Mouse (Mus musculus): ENCODE measurements at regions not wholly inside any gene's neighbourhood (a gene's known extent, or its start where the extent isn't known, plus 50 kb on each side); places are given as distances from the start of the nearest gene placed in this dataset.

GRCm38 (mm10) chr12:13815500-13815899, 336.4 kb downstream of the Fam84a start:
- no peaks in the 10 kb centered on the region for H3K79me2 ChIP-seq (ENCODE audit: control insufficient read depth, insufficient read depth)
- H3K36me3 ChIP-seq (ENCODE audit: control insufficient read depth, insufficient read depth), result no peaks in the 10 kb centered on the region
- no peak overlapping the region for H3K4me2 ChIP-seq (ENCODE audit: low read depth)
- H3K27me3 ChIP-seq (ENCODE audit: control insufficient read depth, insufficient read depth, insufficient read length), result no peaks in the 10 kb centered on the region
- H3K4me3 ChIP-seq, result no peak overlapping the region
- TF ChIP-seq MAX (IDR thresholded peaks at IDR 0.05; ENCODE audit: low read depth) (no peak), REST (IDR thresholded peaks at IDR 0.05; ENCODE audit: insufficient read depth, insufficient read length) (no peak), POLR2A (IDR thresholded peaks at IDR 0.05; ENCODE audit: insufficient read length, low read depth) (no peak), TCF3 (IDR thresholded peaks at IDR 0.05; ENCODE audit: insufficient read length, low read depth) (no peak), USF1 (IDR thresholded peaks at IDR 0.05; ENCODE audit: low read depth) (no peak), TCF12 (IDR thresholded peaks at IDR 0.05; ENCODE audit: insufficient read depth, poor library complexity, severe bottlenecking) (no peak), MYOG (IDR thresholded peaks at IDR 0.05; ENCODE audit: control insufficient read depth in 1 of 3, insufficient read depth in 1 of 3, insufficient read length in 2 of 3, low read depth in 2 of 3) (no peak), POLR2AphosphoS2 (IDR thresholded peaks at IDR 0.05; ENCODE audit: insufficient read length, low read depth) (no peak), CEBPB (IDR thresholded peaks at IDR 0.05; ENCODE audit: insufficient read depth, poor library complexity, severe bottlenecking) (no peak), SRF (IDR thresholded peaks at IDR 0.05; ENCODE audit: control insufficient read depth, insufficient read length, low read depth) (no peak), E2F4 (IDR thresholded peaks at IDR 0.05; ENCODE audit: insufficient read depth) (no peak), MYOD1 (IDR thresholded peaks at IDR 0.05; ENCODE audit: control insufficient read depth in 1 of 3, insufficient read length in 2 of 3, low read depth in 2 of 3) (no peak)
- H3ac ChIP-seq (ENCODE audit: control insufficient read depth, insufficient read length), result no peak overlapping the region

GRCm38 (mm10) chr12:13810155-13810515, 341.7 kb downstream of the Fam84a start:
- H3K4me3 ChIP-seq, result no peak overlapping the region
- no peaks in the 10 kb centered on the region for H3K36me3 ChIP-seq (ENCODE audit: control insufficient read depth, insufficient read depth)
- H3K79me2 ChIP-seq (ENCODE audit: control insufficient read depth, insufficient read depth), result no peaks in the 10 kb centered on the region
- no peaks in the 10 kb centered on the region for H3K27me3 ChIP-seq (ENCODE audit: control insufficient read depth, insufficient read depth, insufficient read length)
- no peak overlapping the region for H3K4me2 ChIP-seq (ENCODE audit: low read depth)
- H3ac ChIP-seq (ENCODE audit: control insufficient read depth, insufficient read length), result no peak overlapping the region
- no peak for TF ChIP-seq E2F4 (IDR thresholded peaks at IDR 0.05; ENCODE audit: insufficient read depth)
- no peak for TF ChIP-seq POLR2A (IDR thresholded peaks at IDR 0.05; ENCODE audit: insufficient read length, low read depth)
- TF ChIP-seq POLR2AphosphoS2 (IDR thresholded peaks at IDR 0.05; ENCODE audit: insufficient read length, low read depth), result no peak
- no peak for TF ChIP-seq MYOD1 (IDR thresholded peaks at IDR 0.05; ENCODE audit: control insufficient read depth in 1 of 3, insufficient read length in 2 of 3, low read depth in 2 of 3)
- no peak for TF ChIP-seq MAX (IDR thresholded peaks at IDR 0.05; ENCODE audit: low read depth)
- TF ChIP-seq SRF (IDR thresholded peaks at IDR 0.05; ENCODE audit: control insufficient read depth, insufficient read length, low read depth), result no peak
- TF ChIP-seq CEBPB (IDR thresholded peaks at IDR 0.05; ENCODE audit: insufficient read depth, poor library complexity, severe bottlenecking), result no peak
- no peak for TF ChIP-seq MYOG (IDR thresholded peaks at IDR 0.05; ENCODE audit: control insufficient read depth in 1 of 3, insufficient read depth in 1 of 3, insufficient read length in 2 of 3, low read depth in 2 of 3)
- TF ChIP-seq REST (IDR thresholded peaks at IDR 0.05; ENCODE audit: insufficient read depth, insufficient read length), result no peak
- TF ChIP-seq TCF3 (IDR thresholded peaks at IDR 0.05; ENCODE audit: insufficient read length, low read depth), result no peak
- TF ChIP-seq TCF12 (IDR thresholded peaks at IDR 0.05; ENCODE audit: insufficient read depth, poor library complexity, severe bottlenecking), result no peak
- no peak for TF ChIP-seq USF1 (IDR thresholded peaks at IDR 0.05; ENCODE audit: low read depth)

GRCm38 (mm10) chr12:13809291-13810154, 342.3 kb downstream of the Fam84a start:
- TF ChIP-seq USF1 (IDR thresholded peaks at IDR 0.05; ENCODE audit: low read depth) (no peak), REST (IDR thresholded peaks at IDR 0.05; ENCODE audit: insufficient read depth, insufficient read length) (no peak), TCF3 (IDR thresholded peaks at IDR 0.05; ENCODE audit: insufficient read length, low read depth) (no peak), POLR2AphosphoS2 (IDR thresholded peaks at IDR 0.05; ENCODE audit: insufficient read length, low read depth) (no peak), SRF (IDR thresholded peaks at IDR 0.05; ENCODE audit: control insufficient read depth, insufficient read length, low read depth) (no peak), MYOG (IDR thresholded peaks at IDR 0.05; ENCODE audit: control insufficient read depth in 1 of 3, insufficient read depth in 1 of 3, insufficient read length in 2 of 3, low read depth in 2 of 3) (no peak), CEBPB (IDR thresholded peaks at IDR 0.05; ENCODE audit: insufficient read depth, poor library complexity, severe bottlenecking) (no peak), POLR2A (IDR thresholded peaks at IDR 0.05; ENCODE audit: insufficient read length, low read depth) (no peak), MYOD1 (IDR thresholded peaks at IDR 0.05; ENCODE audit: control insufficient read depth in 1 of 3, insufficient read length in 2 of 3, low read depth in 2 of 3) (no peak), TCF12 (IDR thresholded peaks at IDR 0.05; ENCODE audit: insufficient read depth, poor library complexity, severe bottlenecking) (no peak), MAX (IDR thresholded peaks at IDR 0.05; ENCODE audit: low read depth) (no peak)

GRCm38 (mm10) chr12:13779752-13780151, 372.1 kb downstream of the Fam84a start:
- Histone ChIP-seq H3ac (ENCODE audit: control insufficient read depth, insufficient read length) (no peak overlapping the region), H3K36me3 (ENCODE audit: control insufficient read depth, insufficient read depth) (no peaks in the 10 kb centered on the region), H3K27me3 (ENCODE audit: control insufficient read depth, insufficient read depth, insufficient read length) (no peaks in the 10 kb centered on the region), H3K79me2 (ENCODE audit: control insufficient read depth, insufficient read depth) (no peaks in the 10 kb centered on the region), H3K4me2 (ENCODE audit: low read depth) (no peak overlapping the region), H3K4me3 (no peak overlapping the region)
- no peak for TF ChIP-seq SRF (IDR thresholded peaks at IDR 0.05; ENCODE audit: control insufficient read depth, insufficient read length, low read depth)
- no peak for TF ChIP-seq MYOD1 (IDR thresholded peaks at IDR 0.05; ENCODE audit: control insufficient read depth in 1 of 3, insufficient read length in 2 of 3, low read depth in 2 of 3)
- no peak for TF ChIP-seq MAX (IDR thresholded peaks at IDR 0.05; ENCODE audit: low read depth)
- TF ChIP-seq POLR2A (IDR thresholded peaks at IDR 0.05; ENCODE audit: insufficient read length, low read depth), result no peak
- no peak for TF ChIP-seq TCF3 (IDR thresholded peaks at IDR 0.05; ENCODE audit: insufficient read length, low read depth)

More at GRCm38 (mm10) chr12:13809291-13810154, 342.3 kb downstream of the Fam84a start:
- Histone ChIP-seq H3K4me3 (no peak overlapping the region), H3K27me3 (ENCODE audit: control insufficient read depth, insufficient read depth, insufficient read length) (no peaks in the 10 kb centered on the region), H3K4me2 (ENCODE audit: low read depth) (no peak overlapping the region), H3K36me3 (ENCODE audit: control insufficient read depth, insufficient read depth) (no peaks in the 10 kb centered on the region), H3ac (ENCODE audit: control insufficient read depth, insufficient read length) (no peak overlapping the region), H3K79me2 (ENCODE audit: control insufficient read depth, insufficient read depth) (no peaks in the 10 kb centered on the region)
